Mouse (Mus musculus): ENCODE measurements around the gene Ppp1r3a. TPM values are rescaled to one million over a fixed set of nuclear protein-coding genes. Genes with fewer than 3 reads are reported as not detected.

Gene Ppp1r3a
- 3.8 and 4.0 TPM in 2 replicates for polyA plus RNA-seq (2014; fragmentation: Nextera tagmentation; extraction: Ambion mirVana)

GRCm38 (mm10) chr6:14754901-14755591, at the start of gene Ppp1r3a:
Gene Ppp1r3a (minus strand): TSS chr6:14755274.
- Histone ChIP-seq H3K9me3 (replicated peaks; ENCODE audit: control insufficient read depth, low read length) (no peaks in the 10 kb centered on the region), H3K4me2 (peak within 1 kb of the TSS; percentile 54), H3K9ac (ENCODE audit: low read depth, low read length) (peak within 1 kb of the TSS; percentile 52), H3K4me3 (ENCODE audit: low read depth, low read length) (peak within 1 kb of the TSS; percentile 33), H3K27ac (ENCODE audit: low read depth, low read length) (peak within 1 kb of the TSS; percentile 83), H3K4me1 (ENCODE audit: control insufficient read depth, insufficient read depth, low read length) (no peaks in the 10 kb centered on the region), H3K36me3 (ENCODE audit: control insufficient read depth, insufficient read depth, low read length) (no peaks in the 10 kb centered on the region), H3K27me3 (ENCODE audit: control insufficient read depth, insufficient read depth, low read length) (no peaks in the 10 kb centered on the region)
- WGBS (ENCODE audit: insufficient replicate concordance) = 41% methylated on average over 7 of the region's 7 CpGs
- 0 out of 2 replicates have a peak, but pooled peaks have one; percentile 31 for ATAC-seq (replicated peaks; ENCODE audit: insufficient number of reproducible peaks, low FRiP score, low TSS enrichment)

DNA sequence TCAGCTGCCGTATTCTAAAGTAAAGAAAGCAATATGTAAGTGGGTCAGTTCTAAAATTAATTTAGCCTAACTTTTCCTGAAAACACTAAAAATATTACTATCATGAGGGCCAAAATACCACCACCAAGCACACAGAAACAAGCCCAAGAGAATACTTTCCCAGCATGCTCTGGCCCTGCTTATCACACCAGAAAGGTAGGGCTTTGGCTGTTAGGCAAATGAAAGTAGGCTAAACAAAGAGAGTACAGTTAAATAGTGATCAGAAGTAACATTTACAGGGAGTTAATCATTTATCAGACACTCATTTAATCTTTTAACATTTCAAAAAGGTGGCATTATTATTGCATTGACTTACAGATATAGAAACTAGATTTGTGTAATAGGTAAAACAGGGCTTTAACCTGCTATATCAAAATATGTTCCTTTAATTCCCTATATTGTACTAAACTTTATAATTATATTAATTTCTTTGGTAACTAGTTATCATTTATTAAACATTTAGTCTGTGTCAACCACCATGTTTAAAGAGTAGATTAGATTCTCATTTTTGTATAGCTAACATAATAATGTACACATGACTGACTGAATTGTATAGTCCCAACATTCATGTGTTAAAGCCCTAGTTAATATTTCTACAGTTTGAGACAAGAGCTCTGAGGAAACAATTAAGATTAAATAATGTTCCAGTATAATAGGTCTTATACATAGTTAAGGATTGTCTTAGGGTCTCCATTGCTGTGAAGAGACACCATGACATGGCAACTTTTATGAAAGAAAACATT, 32.3 kb upstream of the Ppp1r3a start:
- no peaks in the 10 kb centered on the region for H3K9me3 ChIP-seq (replicated peaks; ENCODE audit: control insufficient read depth, low read length)
- H3K4me3 ChIP-seq (ENCODE audit: low read depth, low read length) = no peak overlapping the region
- no peak for ATAC-seq (replicated peaks; ENCODE audit: insufficient number of reproducible peaks, low FRiP score, low TSS enrichment)
- no peaks in the 10 kb centered on the region for H3K27me3 ChIP-seq (ENCODE audit: control insufficient read depth, insufficient read depth, low read length)
- H3K36me3 ChIP-seq (ENCODE audit: control insufficient read depth, insufficient read depth, low read length) = no peaks in the 10 kb centered on the region
- H3K27ac ChIP-seq (ENCODE audit: low read depth, low read length) = no peak overlapping the region
- WGBS (ENCODE audit: insufficient replicate concordance) = 79% methylated on average over 1 of the region's 1 CpGs
- H3K9ac ChIP-seq (ENCODE audit: low read depth, low read length) = no peak overlapping the region
- H3K4me2 ChIP-seq = no peak overlapping the region
- no peaks in the 10 kb centered on the region for H3K4me1 ChIP-seq (ENCODE audit: control insufficient read depth, insufficient read depth, low read length)

- no peak overlapping the region for H3K4me2 ChIP-seq
- H3K27me3 ChIP-seq (ENCODE audit: control insufficient read depth, insufficient read depth, low read length) = no peaks in the 10 kb centered on the region
- H3K27ac ChIP-seq (ENCODE audit: low read depth, low read length) = no peak overlapping the region
- no peak overlapping the region for H3K9ac ChIP-seq (ENCODE audit: low read depth, low read length)
- H3K36me3 ChIP-seq (ENCODE audit: control insufficient read depth, insufficient read depth, low read length) = no peaks in the 10 kb centered on the region
- no peaks in the 10 kb centered on the region for H3K9me3 ChIP-seq (replicated peaks; ENCODE audit: control insufficient read depth, low read length)
- WGBS (ENCODE audit: insufficient replicate concordance) = 77% methylated on average over 4 of the region's 4 CpGs
- no peak overlapping the region for H3K4me3 ChIP-seq (ENCODE audit: low read depth, low read length)
- H3K4me1 ChIP-seq (ENCODE audit: control insufficient read depth, insufficient read depth, low read length) = no peaks in the 10 kb centered on the region
- ATAC-seq (replicated peaks; ENCODE audit: insufficient number of reproducible peaks, low FRiP score, low TSS enrichment) = no peak
Observed at GRCm38 (mm10) chr6:14777920-14778319, 22.8 kb upstream of the Ppp1r3a start.

- 42% methylated on average over 2 of the region's 2 CpGs for WGBS (ENCODE audit: insufficient replicate concordance)
- H3K27ac ChIP-seq (ENCODE audit: low read depth, low read length) = no peak overlapping the region
- H3K27me3 ChIP-seq (ENCODE audit: control insufficient read depth, insufficient read depth, low read length) = no peaks in the 10 kb centered on the region
- no peak for ATAC-seq (replicated peaks; ENCODE audit: insufficient number of reproducible peaks, low FRiP score, low TSS enrichment)
- H3K4me1 ChIP-seq (ENCODE audit: control insufficient read depth, insufficient read depth, low read length) = no peaks in the 10 kb centered on the region
- H3K4me2 ChIP-seq = no peak overlapping the region
- H3K9ac ChIP-seq (ENCODE audit: low read depth, low read length) = no peak overlapping the region
- no peaks in the 10 kb centered on the region for H3K9me3 ChIP-seq (replicated peaks; ENCODE audit: control insufficient read depth, low read length)
- no peak overlapping the region for H3K4me3 ChIP-seq (ENCODE audit: low read depth, low read length)
- no peaks in the 10 kb centered on the region for H3K36me3 ChIP-seq (ENCODE audit: control insufficient read depth, insufficient read depth, low read length)
Observed at GRCm38 (mm10) chr6:14771717-14772116, 16.6 kb upstream of the Ppp1r3a start.

DNA sequence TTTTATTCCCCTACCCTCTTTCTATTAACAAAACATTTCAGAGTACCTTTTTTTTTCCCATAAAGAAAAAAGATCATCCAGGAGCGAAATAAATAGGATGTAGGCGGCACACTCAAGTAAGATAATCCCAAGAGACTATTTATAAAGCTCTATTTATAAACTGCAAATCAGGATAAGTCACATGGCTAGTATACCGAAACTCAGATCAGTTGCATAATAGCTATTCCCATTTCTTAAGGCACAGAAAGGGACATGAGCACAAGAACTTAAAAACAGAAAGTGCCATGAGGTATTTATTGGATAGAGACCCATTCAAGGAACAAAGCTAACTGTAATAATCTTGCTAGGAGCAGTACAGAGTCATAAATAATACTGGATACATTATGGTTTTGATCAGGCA, 2.4 kb upstream of the Ppp1r3a start:
- H3K9me3 ChIP-seq (replicated peaks; ENCODE audit: control insufficient read depth, low read length) = no peaks in the 10 kb centered on the region
- H3K4me1 ChIP-seq (ENCODE audit: control insufficient read depth, insufficient read depth, low read length) = no peaks in the 10 kb centered on the region
- H3K36me3 ChIP-seq (ENCODE audit: control insufficient read depth, insufficient read depth, low read length) = no peaks in the 10 kb centered on the region
- H3K4me2 ChIP-seq = no peak overlapping the region
- H3K27ac ChIP-seq (ENCODE audit: low read depth, low read length) = no peak overlapping the region
- WGBS (ENCODE audit: insufficient replicate concordance) = 54% methylated on average over 3 of the region's 3 CpGs
- no peaks in the 10 kb centered on the region for H3K27me3 ChIP-seq (ENCODE audit: control insufficient read depth, insufficient read depth, low read length)
- H3K9ac ChIP-seq (ENCODE audit: low read depth, low read length) = no peak overlapping the region
- H3K4me3 ChIP-seq (ENCODE audit: low read depth, low read length) = no peak overlapping the region
- ATAC-seq (replicated peaks; ENCODE audit: insufficient number of reproducible peaks, low FRiP score, low TSS enrichment) = no peak

- Histone ChIP-seq H3K4me1 (ENCODE audit: control insufficient read depth, insufficient read depth, low read length) (no peaks in the 10 kb centered on the region), H3K27ac (ENCODE audit: low read depth, low read length) (no peak overlapping the region), H3K4me3 (ENCODE audit: low read depth, low read length) (peak overlapping the region; percentile 32), H3K9ac (ENCODE audit: low read depth, low read length) (no peak overlapping the region), H3K4me2 (peak overlapping the region; percentile 51), H3K27me3 (ENCODE audit: control insufficient read depth, insufficient read depth, low read length) (no peaks in the 10 kb centered on the region), H3K9me3 (replicated peaks; ENCODE audit: control insufficient read depth, low read length) (no peaks in the 10 kb centered on the region), H3K36me3 (ENCODE audit: control insufficient read depth, insufficient read depth, low read length) (no peaks in the 10 kb centered on the region)
- ATAC-seq (replicated peaks; ENCODE audit: insufficient number of reproducible peaks, low FRiP score, low TSS enrichment) = no peak
- WGBS (ENCODE audit: insufficient replicate concordance) = 70% methylated on average over 4 of the region's 4 CpGs
Observed at GRCm38 (mm10) chr6:14753512-14753911, 1.6 kb downstream of the Ppp1r3a start.

DNA sequence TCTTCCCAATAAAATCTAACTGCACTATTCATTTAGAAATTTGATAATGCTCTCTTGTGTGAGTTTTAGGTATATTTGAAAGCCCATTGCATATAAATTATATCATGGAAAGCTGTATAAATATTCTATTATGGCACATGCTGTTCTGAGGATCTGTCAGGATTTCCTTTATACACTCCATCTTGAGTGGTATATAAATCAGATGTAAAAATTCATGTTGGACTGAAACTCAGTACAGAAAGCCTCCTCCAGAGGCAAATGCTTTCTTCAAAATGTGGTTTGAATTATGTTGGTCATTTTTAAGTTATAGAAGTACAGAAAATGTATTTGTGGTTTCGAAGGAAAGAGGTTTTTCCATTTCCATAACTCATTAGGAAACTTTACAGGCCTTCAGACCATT, 2.9 kb downstream of the Ppp1r3a start:
- Histone ChIP-seq H3K27me3 (ENCODE audit: control insufficient read depth, insufficient read depth, low read length) (no peaks in the 10 kb centered on the region), H3K36me3 (ENCODE audit: control insufficient read depth, insufficient read depth, low read length) (no peaks in the 10 kb centered on the region), H3K9me3 (replicated peaks; ENCODE audit: control insufficient read depth, low read length) (no peaks in the 10 kb centered on the region), H3K4me2 (peak overlapping the region; percentile 47), H3K4me1 (ENCODE audit: control insufficient read depth, insufficient read depth, low read length) (no peaks in the 10 kb centered on the region), H3K9ac (ENCODE audit: low read depth, low read length) (no peak overlapping the region), H3K27ac (ENCODE audit: low read depth, low read length) (no peak overlapping the region), H3K4me3 (ENCODE audit: low read depth, low read length) (no peak overlapping the region)
- 62% methylated on average over 1 of the region's 1 CpGs for WGBS (ENCODE audit: insufficient replicate concordance)
- no peak for ATAC-seq (replicated peaks; ENCODE audit: insufficient number of reproducible peaks, low FRiP score, low TSS enrichment)

GRCm38 (mm10) chr6:14747000-14747399, 8.1 kb downstream of the Ppp1r3a start:
- Histone ChIP-seq H3K36me3 (ENCODE audit: control insufficient read depth, insufficient read depth, low read length) (no peaks in the 10 kb centered on the region), H3K9me3 (replicated peaks; ENCODE audit: control insufficient read depth, low read length) (no peaks in the 10 kb centered on the region), H3K4me1 (ENCODE audit: control insufficient read depth, insufficient read depth, low read length) (no peaks in the 10 kb centered on the region), H3K4me3 (ENCODE audit: low read depth, low read length) (no peak overlapping the region), H3K27ac (ENCODE audit: low read depth, low read length) (no peak overlapping the region), H3K9ac (ENCODE audit: low read depth, low read length) (no peak overlapping the region), H3K27me3 (ENCODE audit: control insufficient read depth, insufficient read depth, low read length) (no peaks in the 10 kb centered on the region), H3K4me2 (no peak overlapping the region)
- WGBS (ENCODE audit: insufficient replicate concordance) = 90% methylated on average over 2 of the region's 2 CpGs
- no peak for ATAC-seq (replicated peaks; ENCODE audit: insufficient number of reproducible peaks, low FRiP score, low TSS enrichment)
